Mouse (Mus musculus) T-helper 1 cell (primary cell): ENCODE data around the gene Rps27rt.
"Not testable (repeated sequence)": the region's sequence is repeated elsewhere in the genome, so short reads cannot be mapped to it uniquely, and the experiment has no call there.

Experiments used
- in situ Hi-C: fragments of 300-600 bp; cut with MboI, MseI; formaldehyde crosslinking; loops from one replicate; pipeline ENCODE4 v1.15.1; 2025; ENCODE audit warnings: high pct_unique_total_duplicates

Gene Rps27rt

GRCm38 (mm10) chr9:114986361-114986760 lies 3.8 kb upstream of the Rps27rt start:
- in situ Hi-C loops: loop anchor here (10.0 kb wide), 1 partner anchor 1588 kb away; no protein-coding TSS in a partner anchor

GRCm38 (mm10) chr9:114985741-114986140 lies 3.2 kb upstream of the Rps27rt start:
- in situ Hi-C loops: loop anchor here (10.0 kb wide), 1 partner anchor 1589 kb away; no protein-coding TSS in a partner anchor

GRCm38 (mm10) chr9:114979969-114980368 lies 2.6 kb downstream of the Rps27rt start:
- in situ Hi-C loops: loop anchor here (10.0 kb wide), 1 partner anchor 1595 kb away; no protein-coding TSS in a partner anchor

GRCm38 (mm10) chr9:114978281-114979111 lies 4.0 kb downstream of the Rps27rt start, which contains the start of gene Osbpl10:
TSS of gene Osbpl10 (plus strand) at chr9:114978569.
- in situ Hi-C loops: no loop called here

- in situ Hi-C loops: no loop called here
These were observed 4.9 kb downstream of the Rps27rt start for GRCm38 (mm10) chr9:114977461-114978280.

- in situ Hi-C loops: not testable (repeated sequence)
These were observed 16.3 kb downstream of the Rps27rt start for GRCm38 (mm10) chr9:114966286-114966685.

- in situ Hi-C loops: no loop called here
These were observed 18.4 kb downstream of the Rps27rt start for GRCm38 (mm10) chr9:114964093-114964492.

GRCm38 (mm10) chr9:114960844-114961243 lies 21.7 kb downstream of the Rps27rt start:
- in situ Hi-C loops: no loop called here

- in situ Hi-C loops: no loop called here
These were observed 22.3 kb downstream of the Rps27rt start for GRCm38 (mm10) chr9:114960043-114960789.

GRCm38 (mm10) chr9:114956945-114957344 lies 25.6 kb downstream of the Rps27rt start:
- in situ Hi-C loops: no loop called here

- in situ Hi-C loops: no loop called here
These were observed 27.2 kb downstream of the Rps27rt start for GRCm38 (mm10) chr9:114955340-114955739.

- in situ Hi-C loops: no loop called here
These were observed 29.7 kb downstream of the Rps27rt start for GRCm38 (mm10) chr9:114952866-114953265.

GRCm38 (mm10) chr9:114948395-114948794 lies 34.1 kb downstream of the Rps27rt start:
- in situ Hi-C loops: no loop called here

- in situ Hi-C loops: no loop called here
These were observed 37.0 kb downstream of the Rps27rt start for GRCm38 (mm10) chr9:114945576-114945975.

GRCm38 (mm10) chr9:114944642-114945041 lies 37.9 kb downstream of the Rps27rt start:
- in situ Hi-C loops: no loop called here

- in situ Hi-C loops: no loop called here
These were observed 45.9 kb downstream of the Rps27rt start for GRCm38 (mm10) chr9:114936687-114937086.

GRCm38 (mm10) chr9:114935321-114935720 lies 47.2 kb downstream of the Rps27rt start:
- in situ Hi-C loops: no loop called here

- in situ Hi-C loops: no loop called here
These were observed 48.3 kb downstream of the Rps27rt start for GRCm38 (mm10) chr9:114934231-114934630.

- in situ Hi-C loops: no loop called here
These were observed 48.8 kb downstream of the Rps27rt start, which contains the start of gene Gpd1l for GRCm38 (mm10) chr9:114933723-114934171. TSS of gene Gpd1l (minus strand) at chr9:114933987.

GRCm38 (mm10) chr9:114933037-114933722 lies 49.4 kb downstream of the Rps27rt start:
- in situ Hi-C loops: no loop called here

GRCm38 (mm10) chr9:114932607-114933006 lies 49.9 kb downstream of the Rps27rt start:
- in situ Hi-C loops: no loop called here
